Mouse (Mus musculus) gastrocnemius, adult 8-10 months (tissue): ENCODE measurements around the gene Slc6a18. TPM values are rescaled to one million over a fixed set of nuclear protein-coding genes. Genes with fewer than 3 reads are reported as not detected.

Source experiments
- DNase-seq, 2 experiments: peaks; one replicate each; pipeline ENCODE4 v3.0.0; 2022; ENCODE audit warnings: low spot score in 2 of 2
- total RNA-seq, 4 experiments: library from RNA; stranded (reverse); gene quantifications; 2 replicates each; pipeline ENCODE4 v1.2.4; 2022

Gene Slc6a18
- total RNA-seq, 4 experiments from 2014 or later = 0.07 to 0.43 (median 0.12) TPM; not detected in 1

DNA sequence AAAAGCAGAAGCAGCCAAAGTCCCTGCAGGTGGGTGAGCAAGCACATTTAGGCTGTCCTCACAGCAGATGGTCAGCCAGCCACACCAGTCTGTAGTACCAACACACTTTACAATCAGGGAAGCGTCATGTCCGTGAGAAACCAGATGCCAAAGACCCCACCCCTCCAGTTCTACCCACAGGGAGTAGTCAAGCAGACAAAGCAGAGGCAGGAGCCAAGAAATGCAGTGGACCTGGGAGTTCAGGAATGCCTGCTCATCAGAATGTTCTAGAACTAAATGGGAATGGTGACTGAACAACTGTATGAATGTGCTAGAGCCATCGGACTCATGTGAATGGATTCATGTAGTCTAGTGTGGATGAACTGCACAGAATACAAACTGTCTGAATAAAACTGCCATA, 9.8 kb upstream of the Slc6a18 start:
- no peak for DNase-seq

DNA sequence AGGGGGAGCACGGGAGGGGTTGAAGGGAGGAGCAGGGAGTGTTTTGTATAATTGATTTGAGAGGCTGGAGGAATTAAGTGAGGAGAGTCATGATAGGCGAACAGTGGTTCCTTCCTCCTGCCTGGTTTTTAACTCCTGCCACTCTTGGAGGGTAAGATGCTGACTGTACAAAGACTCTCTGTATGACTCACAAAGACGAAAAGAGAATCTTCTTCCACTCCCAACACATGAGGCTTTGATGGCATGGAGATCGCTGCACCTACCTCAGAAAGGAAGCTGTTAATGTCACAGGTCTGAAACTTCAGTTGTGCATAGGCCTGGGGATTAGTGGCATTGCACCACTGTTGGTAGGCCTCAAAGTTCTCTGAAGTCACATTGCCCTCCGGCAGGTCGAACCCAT, 7.7 kb upstream of the Slc6a18 start:
- DNase-seq = no peak

DNA sequence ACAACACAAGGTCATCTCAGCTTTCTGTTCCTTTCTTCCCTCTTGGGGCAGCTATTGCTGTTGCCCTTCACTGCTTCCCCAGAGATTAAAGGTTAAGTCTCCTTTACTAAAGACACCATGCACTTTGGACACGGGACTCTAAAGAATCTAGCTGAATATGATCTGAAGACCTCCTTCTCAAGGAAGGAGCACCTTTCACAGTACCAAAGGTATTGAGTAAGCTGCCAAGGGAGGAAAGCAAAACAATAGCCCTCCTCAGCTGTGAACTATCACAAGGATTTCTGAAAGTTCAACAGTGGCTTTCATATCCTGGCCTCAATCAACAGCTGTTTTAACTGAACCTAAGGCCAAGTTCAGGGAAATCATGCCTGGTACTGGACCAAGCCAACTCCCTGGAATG, 6.6 kb upstream of the Slc6a18 start:
- DNase-seq = no peak

- no peak for DNase-seq
These were observed 5.9 kb upstream of the Slc6a18 start for GRCm38 (mm10) chr13:73683682-73684081.

DNA sequence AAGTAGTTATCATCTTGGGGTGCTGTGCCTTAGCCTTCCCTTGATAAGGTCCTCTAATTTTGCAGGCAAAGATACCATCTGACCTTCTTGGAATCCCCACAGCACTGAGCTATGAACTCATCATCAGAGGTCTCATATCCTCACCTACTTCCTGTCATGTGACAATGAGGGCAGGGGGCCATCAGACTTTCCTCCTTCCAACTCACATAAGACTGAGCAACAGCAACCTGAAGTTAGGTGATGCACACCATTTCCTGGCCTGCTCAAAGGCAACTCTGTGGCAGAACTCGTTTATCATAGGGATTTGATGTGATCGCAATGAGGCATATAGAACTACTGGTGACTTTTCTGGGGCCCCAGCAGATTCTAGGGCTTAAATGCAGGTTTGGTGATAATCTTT, 4.4 kb upstream of the Slc6a18 start:
- no peak for DNase-seq

- no peak for DNase-seq
These were observed 2.6 kb upstream of the Slc6a18 start for GRCm38 (mm10) chr13:73680394-73680793.

DNA sequence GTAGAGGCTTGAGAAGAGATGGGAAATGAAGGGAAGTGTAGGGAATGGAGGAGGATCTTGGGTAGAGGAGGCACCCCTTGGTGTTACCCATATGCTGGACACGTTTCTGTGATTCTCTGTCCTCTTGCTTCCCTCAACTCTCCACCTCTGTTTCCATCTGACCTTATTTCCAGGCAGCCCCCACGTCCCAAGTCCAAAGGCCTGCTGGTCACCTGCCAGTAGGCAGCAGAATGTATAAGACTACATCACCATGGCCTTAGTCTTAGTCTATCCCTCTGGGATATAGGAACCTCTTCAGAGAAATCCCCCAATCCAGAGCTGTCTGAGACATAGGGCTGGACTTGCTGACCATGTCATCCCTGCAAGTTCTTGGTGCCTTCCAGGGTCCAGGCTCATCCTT, 1.5 kb upstream of the Slc6a18 start:
- DNase-seq = no peak

DNA sequence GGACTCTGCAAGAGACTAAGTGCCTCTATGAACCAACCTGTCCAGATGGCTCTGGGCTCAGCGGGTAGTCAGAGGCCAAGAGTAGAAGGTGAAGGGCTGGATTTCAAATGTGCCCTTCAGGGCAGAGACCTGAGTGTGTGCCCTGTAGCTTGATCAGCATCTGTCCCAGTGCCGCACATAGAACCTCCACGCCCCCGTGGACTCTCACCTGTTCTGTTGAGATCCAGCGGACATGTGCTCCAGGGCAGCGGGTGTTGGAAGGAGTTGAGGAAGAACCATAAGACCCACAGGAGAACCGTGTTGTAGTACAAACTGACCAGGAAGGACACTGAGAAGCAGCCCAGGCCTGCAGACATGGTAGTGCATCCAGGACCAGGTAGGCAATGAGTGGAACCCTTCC, 2.7 kb downstream of the Slc6a18 start:
- DNase-seq = no peak

DNA sequence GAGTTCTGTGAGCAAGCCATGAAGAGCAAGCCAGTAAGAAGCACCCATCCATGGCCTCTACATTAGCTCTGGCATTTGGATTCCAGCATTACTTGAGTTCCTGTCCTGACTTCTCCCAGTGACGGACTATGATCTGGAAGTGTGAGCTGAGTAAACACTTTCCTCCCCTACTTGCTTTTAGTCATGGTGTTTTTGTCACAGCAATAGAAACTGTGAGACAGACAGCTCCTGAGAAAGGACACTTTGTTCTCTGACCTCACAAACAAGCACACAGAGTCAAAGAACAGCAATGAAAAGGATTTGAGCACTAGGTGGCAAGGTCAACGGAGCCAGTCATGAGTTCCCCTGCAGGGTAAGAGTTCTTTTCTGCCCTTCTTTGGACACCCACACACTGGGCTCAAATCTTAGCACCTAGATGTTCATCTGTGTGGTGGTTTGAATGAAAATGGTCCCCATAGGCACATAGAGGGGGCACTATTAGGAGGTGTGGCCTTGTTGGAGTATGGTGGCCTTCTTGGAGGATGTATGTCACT, 17.6 kb downstream of the Slc6a18 start:
- DNase-seq = no peak

DNA sequence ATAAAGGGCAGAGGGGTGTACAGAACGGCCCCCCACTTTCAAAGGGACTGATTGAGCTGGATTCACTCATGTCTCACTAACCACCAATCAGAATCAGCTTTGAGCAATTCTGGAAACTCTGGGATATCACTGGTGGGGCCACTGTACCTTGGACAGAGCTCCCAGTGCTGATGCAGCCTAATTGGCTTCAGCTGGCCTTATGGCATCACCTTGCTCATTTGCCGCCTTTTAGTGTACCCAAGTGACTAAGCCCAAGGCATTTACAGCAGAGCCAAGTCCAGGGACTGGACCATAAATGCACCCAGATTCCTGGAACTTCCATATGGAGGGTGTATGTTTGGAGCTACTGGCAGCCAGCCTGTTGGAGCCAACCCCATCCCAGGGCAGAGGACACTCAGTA, 18.9 kb downstream of the Slc6a18 start:
- no peak for DNase-seq

- no peak for DNase-seq
These were observed 22.8 kb downstream of the Slc6a18 start for GRCm38 (mm10) chr13:73654976-73655375.

DNA sequence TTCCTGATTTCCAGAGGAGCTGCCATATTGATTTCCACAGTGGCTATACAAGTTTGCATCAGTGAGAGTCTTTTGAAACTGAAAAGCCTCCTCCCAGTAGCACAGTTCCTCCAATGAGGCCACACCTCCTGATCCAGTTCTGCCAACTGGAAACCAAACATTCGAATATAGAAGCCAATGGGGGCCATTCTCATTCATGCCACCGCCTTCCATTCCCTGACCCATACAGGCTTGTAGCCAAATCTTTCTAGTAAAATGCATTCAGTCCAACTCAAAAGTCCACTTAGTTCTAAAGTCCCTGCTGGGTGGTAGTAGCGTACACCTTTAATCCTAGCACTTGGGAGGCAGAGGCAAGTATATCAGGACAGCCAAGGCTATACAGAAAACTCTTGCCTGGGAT, 24.6 kb downstream of the Slc6a18 start:
- DNase-seq = no peak

DNA sequence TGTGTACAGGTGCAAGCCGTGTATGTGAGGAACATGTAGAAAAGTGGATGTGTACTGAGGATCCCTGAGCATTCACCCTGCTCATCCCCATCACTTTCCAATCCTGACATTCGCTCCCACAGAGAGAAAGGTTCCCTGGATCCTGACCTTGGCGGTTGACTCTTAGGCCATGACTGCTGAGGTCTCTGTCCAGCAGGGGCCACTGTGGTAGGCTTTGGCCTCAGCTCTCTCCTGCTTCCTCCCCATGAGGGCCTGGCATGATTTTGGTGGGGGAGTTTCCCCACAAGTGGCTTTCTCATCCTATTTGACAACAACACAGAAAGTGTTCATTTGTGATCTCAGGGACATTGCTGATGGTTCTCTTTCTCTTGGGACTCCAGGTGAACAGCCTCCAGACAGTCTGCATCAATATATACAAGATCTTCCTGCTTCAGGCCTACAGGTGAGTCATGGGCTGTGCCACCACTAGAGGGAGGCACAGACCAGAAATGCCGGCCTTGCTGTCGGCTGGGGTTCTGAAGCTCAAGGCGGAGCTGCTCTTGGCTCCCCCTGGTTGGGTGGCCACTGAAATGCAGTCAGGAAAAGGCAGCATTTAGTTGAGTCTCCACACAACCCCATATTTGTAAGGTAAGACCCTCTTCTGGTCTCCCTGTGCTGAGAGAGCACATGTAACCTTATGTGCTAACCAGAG, 31.3 kb downstream of the Slc6a18 start:
- no peak for DNase-seq

GRCm38 (mm10) chr13:73641296-73641695, 36.5 kb downstream of the Slc6a18 start:
- no peak for DNase-seq

- DNase-seq = no peak
These were observed 40.0 kb downstream of the Slc6a18 start for GRCm38 (mm10) chr13:73637826-73638225.

GRCm38 (mm10) chr13:73631837-73632236, 46.0 kb downstream of the Slc6a18 start:
- no peak for DNase-seq

- no peak for DNase-seq
These were observed 49.2 kb downstream of the Slc6a18 start for GRCm38 (mm10) chr13:73628586-73629113.

- DNase-seq = no peak
These were observed 50.9 kb downstream of the Slc6a18 start, which contains the start of gene Tert for GRCm38 (mm10) chr13:73626745-73627549. Gene Tert, plus strand, starts transcription at chr13:73626911.

GRCm38 (mm10) chr13:73626410-73626744, 51.4 kb downstream of the Slc6a18 start:
- no peak for DNase-seq

DNA sequence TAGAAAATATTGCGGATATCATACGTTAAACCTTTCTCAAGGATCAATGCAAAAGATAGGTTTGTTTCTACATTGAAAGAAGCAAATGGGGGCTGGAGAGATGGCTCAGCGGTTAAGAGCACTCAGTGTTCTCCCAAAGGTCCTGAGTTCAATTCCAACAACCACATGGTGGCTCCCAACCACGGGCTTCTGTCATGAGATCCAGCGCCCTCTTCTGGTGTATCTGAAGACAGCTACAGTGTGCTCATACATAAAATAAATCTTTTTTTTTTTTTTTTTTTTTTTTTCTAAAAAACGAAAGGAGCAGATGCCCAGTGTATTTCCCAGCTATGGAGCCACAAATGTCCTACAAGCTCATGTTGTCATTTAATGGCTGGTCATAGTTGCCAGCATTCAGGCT, 57.2 kb downstream of the Slc6a18 start:
- DNase-seq = no peak

- no peak for DNase-seq
These were observed 59.4 kb downstream of the Slc6a18 start for GRCm38 (mm10) chr13:73618406-73618805.
